Mouse (Mus musculus): ENCODE data around the gene Ttll5.

DNA sequence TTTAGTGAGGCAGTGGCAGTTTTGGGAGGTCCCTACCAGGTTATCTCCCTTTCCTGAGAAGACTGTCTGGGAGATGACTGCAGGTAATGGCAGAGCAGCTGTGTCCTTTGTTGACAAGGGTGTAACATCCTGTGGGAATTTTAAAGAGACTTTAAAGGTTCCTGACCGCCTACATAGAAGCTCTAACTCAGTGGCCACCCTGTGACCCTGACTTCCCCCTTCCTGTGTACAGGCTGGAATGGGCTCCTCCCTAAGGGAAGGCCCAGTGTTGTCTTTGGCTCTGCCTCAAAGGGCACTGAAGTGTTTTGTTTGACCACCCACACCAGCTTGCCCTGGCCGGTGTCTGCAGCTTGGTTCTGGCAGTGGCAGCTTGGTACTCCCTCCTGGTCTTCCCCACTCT lies 10.9 kb upstream of the Ttll5 start:
- TF ChIP-seq CTCF (IDR thresholded peaks at IDR 0.05; ENCODE audit: low read depth, low read length) (no peak), POLR2AphosphoS5 (IDR thresholded peaks at IDR 0.05; ENCODE audit: insufficient replicate concordance, low read depth, low read length) (no peak)
